Comparison of ENCODE assay signal across 16 mouse cellular contexts in the genomic region with DNA sequence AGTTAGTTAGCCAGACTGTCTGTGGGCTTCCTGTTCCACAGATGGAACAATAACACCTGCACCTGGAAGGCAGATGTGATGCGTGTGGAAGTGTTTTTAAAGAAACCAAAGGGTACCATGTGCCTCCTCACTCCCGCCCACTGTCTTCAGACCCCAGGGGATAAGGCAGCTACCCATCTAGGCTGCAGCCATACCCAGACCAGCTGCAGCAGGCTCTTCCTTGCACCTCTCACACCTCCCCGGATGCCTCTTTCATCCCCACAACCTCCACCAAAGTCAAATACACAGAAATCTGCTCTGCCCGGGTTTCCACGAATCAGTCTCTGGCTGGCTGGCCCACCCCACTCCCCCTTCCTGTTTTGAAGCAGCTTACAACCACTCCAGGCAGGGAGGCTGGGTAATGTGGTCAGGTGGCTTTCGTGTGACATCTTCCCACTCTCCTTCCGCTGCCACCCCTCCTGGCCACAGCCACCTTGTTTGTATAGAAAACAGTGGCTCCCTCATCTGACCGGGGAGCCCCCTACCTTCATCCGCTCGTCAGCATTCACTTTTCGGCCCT. TPM values are rescaled to one million over a fixed set of nuclear protein-coding genes. Genes with fewer than 3 reads are reported as not detected.
DNase-seq lines count a peak whose midpoint lies in the region; ATAC-seq and TF ChIP-seq lines count a peak whose summit lies in the region.
"Had no signal": no experiment of that assay in that cellular context is flagged by ENCODE, and none has a peak within 500 bp of the region (broad histone marks: within the 10 kb centered on the region; RNA-seq: fewer than 3 reads in every experiment).

No protein-coding gene starts in this region.

- H3K9ac ChIP-seq in kidney, embryonic 14.5 days (ENCODE audit: low read depth, low read length) = no peak overlapping the region
- H3K9ac ChIP-seq: embryonic facial prominence, embryonic 12.5 days had no signal

- ATAC-seq in kidney, embryonic 14.5 days (ENCODE audit: low FRiP score, low TSS enrichment) = no peak
- ATAC-seq in common myeloid progenitor, adult 5-6 weeks (replicated peaks; ENCODE audit: low read depth, poor library complexity, severe bottlenecking) = peak; percentile 73
- ATAC-seq in cerebellum, adult (ENCODE audit: insufficient number of reproducible peaks, low FRiP score, low TSS enrichment) = no peak
- ATAC-seq: forebrain, embryonic 16.5 days; Patski had no signal

- H3K27ac ChIP-seq in kidney, adult 2 months (ENCODE audit: insufficient read depth, low read depth, low read length) = no peak overlapping the region
- H3K27ac ChIP-seq in kidney, embryonic 14.5 days (ENCODE audit: low read depth, low read length) = no peak overlapping the region
- H3K27ac ChIP-seq: embryonic facial prominence, embryonic 12.5 days had no signal

- H3K4me1 ChIP-seq in kidney, adult 2 months (ENCODE audit: control insufficient read depth, insufficient read depth, low read length) = no peaks in the 10 kb centered on the region
- no peaks in the 10 kb centered on the region for H3K4me1 ChIP-seq in kidney, embryonic 14.5 days (ENCODE audit: control insufficient read depth, insufficient read depth, low read length)

- H3K4me3 ChIP-seq in kidney, adult 2 months (ENCODE audit: insufficient read depth, low read depth, low read length) = no peak overlapping the region
- H3K4me3 ChIP-seq in kidney, embryonic 14.5 days (ENCODE audit: low read length) = no peak overlapping the region
- H3K4me3 ChIP-seq: embryonic facial prominence, embryonic 12.5 days had no signal

- 84% methylated on average over 11 of the region's 11 CpGs for WGBS in kidney, adult 2 months
- WGBS in kidney, embryonic 14.5 days = 75% methylated on average over 11 of the region's 11 CpGs

- peak; percentile 11 for DNase-seq in kidney, adult 2 months
- peak; percentile 93 for DNase-seq in naive thymus-derived CD4-positive, alpha-beta T cell, adult 2 months (ENCODE audit: low read depth)
- peak; percentile 88 for DNase-seq in thymus, postnatal 0 days (ENCODE audit: low spot score)
- DNase-seq in adrenal gland, adult 2 months = no peak
- no peak for DNase-seq in retina, embryonic 14.5 days (ENCODE audit: low spot score)
- DNase-seq: adrenal gland, postnatal 25 days; cerebellum, adult 18-20 months; heart, adult 11 months; heart, postnatal 36 days; layer of hippocampus, postnatal 36 days had no signal

- no peak for TF ChIP-seq POLR2A in kidney, adult 2 months (IDR thresholded peaks at IDR 0.05; ENCODE audit: low read depth, low read length)

- no peak for TF ChIP-seq CTCF in kidney, adult 2 months (conservative IDR thresholded peaks at IDR 0.05; ENCODE audit: insufficient read depth, insufficient read length, low read depth, low read length)

- H3K27me3 ChIP-seq in kidney, adult 2 months (replicated peaks; ENCODE audit: control insufficient read depth, insufficient read depth, low read length) = no peaks in the 10 kb centered on the region
- H3K27me3 ChIP-seq in kidney, embryonic 14.5 days (ENCODE audit: control insufficient read depth, insufficient read depth, low read length) = no peaks in the 10 kb centered on the region
- H3K27me3 ChIP-seq: embryonic facial prominence, embryonic 12.5 days; Patski had no signal

- no peaks in the 10 kb centered on the region for H3K36me3 ChIP-seq in kidney, adult 2 months (ENCODE audit: control insufficient read depth, insufficient read depth, low read length)
- no peaks in the 10 kb centered on the region for H3K36me3 ChIP-seq in kidney, embryonic 14.5 days (ENCODE audit: control insufficient read depth, insufficient read depth, low read length)

- no peak overlapping the region for H3K4me2 ChIP-seq in kidney, embryonic 14.5 days (replicated peaks; ENCODE audit: low read depth, low read length)
- H3K4me2 ChIP-seq: embryonic facial prominence, embryonic 12.5 days had no signal

- no peaks in the 10 kb centered on the region for H3K9me3 ChIP-seq in kidney, embryonic 14.5 days (ENCODE audit: control insufficient read depth, low read length)
- H3K9me3 ChIP-seq: embryonic facial prominence, embryonic 12.5 days had no signal

RNA-seq across cellular contexts. Expression of gene Pik3cd, which starts 44.4 kb away (rescaled TPM):
- polyA plus RNA-seq in kidney, adult 2 months (2012; rRNA removed) = 3.1 and 7.2 TPM in 2 replicates
- polyA plus RNA-seq in kidney, embryonic 14.5 days (2014; fragmentation: Nextera tagmentation; extraction: Ambion mirVana) = 1.8 and 5.5 TPM in 2 replicates
- 37.2 and 44.6 TPM in 2 replicates for total RNA-seq in common myeloid progenitor, adult 5-6 weeks (2017)
- polyA plus RNA-seq in thymus, postnatal 0 days (2015; fragmentation: Nextera tagmentation; extraction: Ambion mirVana) = 27.5 and 31.2 TPM in 2 replicates
- 1 to 10 TPM; 6.1 to 6.2 TPM for total RNA-seq in adrenal gland, adult 2 months (2021)
- 4.2 and 5.0 TPM in 2 replicates for polyA plus RNA-seq in adrenal gland, adult 2 months (2012; rRNA removed)

Comparison
In these comparisons a context has a peak if more than half of its experiments do, and no peak if none do; other contexts are left out.
1. DNase-seq: peak in kidney, adult 2 months (single experiment), naive thymus-derived CD4-positive, alpha-beta T cell, adult 2 months (single experiment) and thymus, postnatal 0 days (single experiment); none in adrenal gland, adult 2 months (single experiment) and retina, embryonic 14.5 days (single experiment).